Mouse (Mus musculus): ENCODE measurements around the gene Hddc3. TPM values are rescaled to one million over a fixed set of nuclear protein-coding genes. Genes with fewer than 3 reads are reported as not detected.
A peak's percentile ranks its signal among the peaks of the same experiment; 100 is the strongest.

Gene Hddc3
- polyA plus RNA-seq (2016; fragmentation: Nextera tagmentation; extraction: Ambion mirVana), result 25.2 and 27.9 TPM in 2 replicates

GRCm38 (mm10) chr7:80342858-80343257, at the start of gene Hddc3:
Hddc3 (plus strand) TSS chr7:80343104.
- Histone ChIP-seq H3K27me3 (ENCODE audit: poor library complexity, severe bottlenecking) (peaks cover 15% of the 10 kb centered on the region), H3K9me3 (peaks cover 7% of the 10 kb centered on the region; the same call in 1 of the 2 replicates), H3K27ac (peak within 1 kb of the TSS; percentile 90), H3K4me1 (peaks cover 65% of the 10 kb centered on the region), H3K4me3 (peak within 1 kb of the TSS; percentile 67), H3K36me3 (replicated peaks) (peaks cover 12% of the 10 kb centered on the region)
- DNase-seq (ENCODE audit: extremely low spot score, low spot score), result peak; percentile 92
- WGBS, result 1% methylated on average over 25 of the region's 25 CpGs

GRCm38 (mm10) chr7:80294062-80294763, 48.7 kb upstream of the Hddc3 start, which contains the start of gene Prc1:
Prc1 (plus strand) TSS chr7:80294450.
- peaks cover 55% of the 10 kb centered on the region for H3K36me3 ChIP-seq (replicated peaks)
- WGBS, result under 1% methylated on average over 52 of the region's 52 CpGs
- H3K27me3 ChIP-seq (ENCODE audit: poor library complexity, severe bottlenecking), result no peaks in the 10 kb centered on the region
- H3K4me1 ChIP-seq, result peaks cover 36% of the 10 kb centered on the region
- peak; percentile 99 for DNase-seq (ENCODE audit: extremely low spot score, low spot score)
- H3K4me3 ChIP-seq, result peak within 1 kb of the TSS; percentile 90
- peak within 1 kb of the TSS; percentile 97 for H3K27ac ChIP-seq
- H3K9me3 ChIP-seq, result no peaks in the 10 kb centered on the region

- Histone ChIP-seq H3K9me3 (no peaks in the 10 kb centered on the region), H3K27ac (peak overlapping the region; percentile 97), H3K4me3 (peak overlapping the region; percentile 90), H3K36me3 (replicated peaks) (peaks cover 58% of the 10 kb centered on the region), H3K4me1 (peaks cover 39% of the 10 kb centered on the region), H3K27me3 (ENCODE audit: poor library complexity, severe bottlenecking) (no peaks in the 10 kb centered on the region)
- WGBS, result 11% methylated on average over 37 of the region's 37 CpGs
- DNase-seq (ENCODE audit: extremely low spot score, low spot score), result no peak
Measured at GRCm38 (mm10) chr7:80294764-80295648, 47.9 kb upstream of the Hddc3 start.

- no peaks in the 10 kb centered on the region for H3K9me3 ChIP-seq
- H3K27me3 ChIP-seq (ENCODE audit: poor library complexity, severe bottlenecking), result no peaks in the 10 kb centered on the region
- WGBS, result 95% methylated on average over 6 of the region's 6 CpGs
- H3K4me1 ChIP-seq, result peaks cover 39% of the 10 kb centered on the region
- H3K27ac ChIP-seq, result no peak overlapping the region
- H3K36me3 ChIP-seq (replicated peaks), result peaks cover 59% of the 10 kb centered on the region
- peak overlapping the region; percentile 90 for H3K4me3 ChIP-seq
- no peak for DNase-seq (ENCODE audit: extremely low spot score, low spot score)
Measured at GRCm38 (mm10) chr7:80296462-80296861, 46.4 kb upstream of the Hddc3 start.

- 95% methylated on average over 3 of the region's 3 CpGs for WGBS
- Histone ChIP-seq H3K27me3 (ENCODE audit: poor library complexity, severe bottlenecking) (no peaks in the 10 kb centered on the region), H3K9me3 (no peaks in the 10 kb centered on the region), H3K4me3 (peak overlapping the region; percentile 90; the same call in 1 of the 2 replicates), H3K36me3 (replicated peaks) (peaks cover 63% of the 10 kb centered on the region), H3K4me1 (peaks cover 39% of the 10 kb centered on the region), H3K27ac (no peak overlapping the region)
- no peak for DNase-seq (ENCODE audit: extremely low spot score, low spot score)
Measured at GRCm38 (mm10) chr7:80297041-80297440, 45.9 kb upstream of the Hddc3 start.

- H3K4me3 ChIP-seq, result no peak overlapping the region
- no peak overlapping the region for H3K27ac ChIP-seq
- H3K4me1 ChIP-seq, result peaks cover 37% of the 10 kb centered on the region
- H3K36me3 ChIP-seq (replicated peaks), result peaks cover 78% of the 10 kb centered on the region
- DNase-seq (ENCODE audit: extremely low spot score, low spot score), result no peak
- no peaks in the 10 kb centered on the region for H3K27me3 ChIP-seq (ENCODE audit: poor library complexity, severe bottlenecking)
- WGBS, result 96% methylated on average over 4 of the region's 4 CpGs
- no peaks in the 10 kb centered on the region for H3K9me3 ChIP-seq
Measured at GRCm38 (mm10) chr7:80298754-80299153, 44.1 kb upstream of the Hddc3 start.

GRCm38 (mm10) chr7:80299568-80299967, 43.3 kb upstream of the Hddc3 start:
- no peaks in the 10 kb centered on the region for H3K27me3 ChIP-seq (ENCODE audit: poor library complexity, severe bottlenecking)
- peaks cover 31% of the 10 kb centered on the region for H3K4me1 ChIP-seq
- WGBS, result 94% methylated on average over 3 of the region's 3 CpGs
- DNase-seq (ENCODE audit: extremely low spot score, low spot score), result no peak
- no peaks in the 10 kb centered on the region for H3K9me3 ChIP-seq
- no peak overlapping the region for H3K27ac ChIP-seq
- no peak overlapping the region for H3K4me3 ChIP-seq
- peaks cover 86% of the 10 kb centered on the region for H3K36me3 ChIP-seq (replicated peaks)

- Histone ChIP-seq H3K36me3 (replicated peaks) (peaks cover 98% of the 10 kb centered on the region), H3K27ac (no peak overlapping the region), H3K27me3 (ENCODE audit: poor library complexity, severe bottlenecking) (no peaks in the 10 kb centered on the region), H3K4me3 (no peak overlapping the region), H3K9me3 (no peaks in the 10 kb centered on the region), H3K4me1 (peaks cover 17% of the 10 kb centered on the region)
- WGBS, result 85% methylated on average over 2 of the region's 2 CpGs
- DNase-seq (ENCODE audit: extremely low spot score, low spot score), result no peak
Measured at GRCm38 (mm10) chr7:80301522-80301921, 41.4 kb upstream of the Hddc3 start.

GRCm38 (mm10) chr7:80307766-80308165, 35.1 kb upstream of the Hddc3 start:
- no peak overlapping the region for H3K27ac ChIP-seq
- H3K4me3 ChIP-seq, result no peak overlapping the region
- DNase-seq (ENCODE audit: extremely low spot score, low spot score), result no peak
- peaks cover 100% of the 10 kb centered on the region for H3K36me3 ChIP-seq (replicated peaks)
- no peaks in the 10 kb centered on the region for H3K27me3 ChIP-seq (ENCODE audit: poor library complexity, severe bottlenecking)
- no peaks in the 10 kb centered on the region for H3K9me3 ChIP-seq
- 87% methylated on average over 3 of the region's 3 CpGs for WGBS
- H3K4me1 ChIP-seq, result no peaks in the 10 kb centered on the region

- DNase-seq (ENCODE audit: extremely low spot score, low spot score), result no peak
- Histone ChIP-seq H3K9me3 (no peaks in the 10 kb centered on the region), H3K36me3 (replicated peaks) (peaks cover 100% of the 10 kb centered on the region), H3K4me3 (no peak overlapping the region), H3K27me3 (ENCODE audit: poor library complexity, severe bottlenecking) (no peaks in the 10 kb centered on the region), H3K4me1 (no peaks in the 10 kb centered on the region), H3K27ac (no peak overlapping the region)
- WGBS, result 92% methylated on average over 7 of the region's 7 CpGs
Measured at GRCm38 (mm10) chr7:80310771-80311170, 32.1 kb upstream of the Hddc3 start.

- 92% methylated on average over 2 of the region's 2 CpGs for WGBS
- Histone ChIP-seq H3K4me1 (peaks cover 5% of the 10 kb centered on the region; the same call in 1 of the 2 replicates), H3K4me3 (no peak overlapping the region), H3K9me3 (no peaks in the 10 kb centered on the region), H3K27me3 (ENCODE audit: poor library complexity, severe bottlenecking) (no peaks in the 10 kb centered on the region), H3K36me3 (replicated peaks) (peaks cover 95% of the 10 kb centered on the region), H3K27ac (no peak overlapping the region)
- DNase-seq (ENCODE audit: extremely low spot score, low spot score), result no peak
Measured at GRCm38 (mm10) chr7:80315733-80316132, 27.2 kb upstream of the Hddc3 start.

- WGBS, result 57% methylated on average over 1 of the region's 1 CpGs
- H3K9me3 ChIP-seq, result no peaks in the 10 kb centered on the region
- no peaks in the 10 kb centered on the region for H3K27me3 ChIP-seq (ENCODE audit: poor library complexity, severe bottlenecking)
- peaks cover 10% of the 10 kb centered on the region for H3K4me1 ChIP-seq
- peaks cover 86% of the 10 kb centered on the region for H3K36me3 ChIP-seq (replicated peaks)
- H3K27ac ChIP-seq, result no peak overlapping the region
- no peak overlapping the region for H3K4me3 ChIP-seq
- no peak for DNase-seq (ENCODE audit: extremely low spot score, low spot score)
Measured at GRCm38 (mm10) chr7:80317439-80318115, 25.3 kb upstream of the Hddc3 start.
